Mouse (Mus musculus): ENCODE measurements around the gene Rasal1. TPM values are rescaled to one million over a fixed set of nuclear protein-coding genes. Genes with fewer than 3 reads are reported as not detected.

Gene Rasal1
- total RNA-seq, 1 experiment from 2014 or later: 19.6 TPM

- no peak for DNase-seq
Measured at GRCm38 (mm10) chr5:120696057-120696743, 47.6 kb downstream of the Rasal1 start.

GRCm38 (mm10) chr5:120696865-120697264 is 48.3 kb downstream of the Rasal1 start:
- no peak for DNase-seq

- DNase-seq: no peak
Measured at GRCm38 (mm10) chr5:120698181-120698580, 49.6 kb downstream of the Rasal1 start.

DNA sequence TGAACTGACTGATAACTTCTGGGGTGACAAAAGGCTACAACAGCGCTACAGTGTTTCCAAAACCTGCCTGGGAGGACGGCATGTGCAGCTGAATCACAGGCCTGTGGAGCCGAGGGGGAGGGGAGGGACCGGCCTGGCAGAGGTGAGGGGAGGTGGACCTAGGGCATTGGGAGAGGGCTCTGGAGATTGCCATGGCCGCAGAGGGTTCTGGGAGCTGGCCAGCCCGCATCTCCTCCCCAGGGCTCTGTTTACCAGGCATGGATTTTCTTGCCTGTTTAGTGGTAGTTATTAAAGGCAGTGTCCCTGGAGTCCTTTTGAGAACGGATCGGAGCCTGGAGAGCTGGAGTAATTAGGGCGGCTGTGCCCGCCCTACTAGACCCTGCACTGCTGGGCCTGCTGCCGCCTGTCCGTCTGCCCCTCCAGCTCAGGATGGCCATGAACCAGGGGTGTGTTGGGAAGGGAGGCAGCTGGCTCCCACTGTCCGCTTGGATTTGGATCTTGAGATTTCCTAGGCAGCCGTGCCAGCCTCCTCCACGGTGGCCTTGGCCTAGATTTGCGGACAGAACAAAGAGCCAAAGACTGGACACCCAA is 50.3 kb downstream of the Rasal1 start:
- DNase-seq: peak; percentile 73

DNA sequence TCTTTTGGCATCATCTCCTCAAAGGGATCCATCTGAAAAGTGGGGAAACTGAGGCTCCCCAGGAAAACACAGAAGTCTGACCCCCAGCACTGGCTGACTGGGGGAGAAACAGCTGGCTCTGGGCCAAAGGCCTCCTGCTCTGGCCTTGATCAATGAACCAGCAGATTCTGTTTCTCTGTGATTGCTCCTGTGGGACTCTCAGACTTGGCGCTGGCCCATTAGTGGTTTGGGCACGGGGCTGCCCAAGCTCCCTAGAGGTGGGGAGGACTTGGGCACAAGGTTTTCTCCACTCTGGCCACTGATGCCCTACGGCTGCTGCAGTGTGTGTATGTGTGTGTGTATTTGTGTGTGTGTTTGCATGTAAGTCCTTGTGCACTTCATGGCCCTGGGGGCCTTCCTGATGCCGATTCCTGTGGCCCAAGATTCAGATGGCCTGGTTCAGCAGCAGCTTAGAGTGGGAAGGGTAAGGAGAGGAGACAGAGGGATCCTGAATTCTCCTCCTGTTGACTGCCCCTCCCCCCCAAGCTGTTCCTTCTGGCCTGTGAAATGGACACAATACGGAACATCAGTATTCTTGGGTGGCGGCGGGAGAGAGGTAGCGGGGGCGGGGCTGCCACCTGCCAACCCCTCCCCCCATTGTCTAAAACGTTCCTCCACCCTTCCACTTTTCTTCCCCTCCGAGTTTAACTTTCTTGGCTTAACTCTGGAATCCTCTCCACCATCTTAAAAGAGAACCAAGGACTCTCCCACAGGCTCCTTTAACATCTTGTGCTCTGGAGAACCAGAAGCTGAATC is 52.6 kb downstream of the Rasal1 start:
- no peak for DNase-seq

- no peak for DNase-seq
Measured at GRCm38 (mm10) chr5:120702421-120702820, 53.8 kb downstream of the Rasal1 start.

- DNase-seq: no peak
Measured at GRCm38 (mm10) chr5:120702969-120703368, 54.4 kb downstream of the Rasal1 start.

- DNase-seq: no peak
Measured at GRCm38 (mm10) chr5:120703660-120704059, 55.0 kb downstream of the Rasal1 start.

DNA sequence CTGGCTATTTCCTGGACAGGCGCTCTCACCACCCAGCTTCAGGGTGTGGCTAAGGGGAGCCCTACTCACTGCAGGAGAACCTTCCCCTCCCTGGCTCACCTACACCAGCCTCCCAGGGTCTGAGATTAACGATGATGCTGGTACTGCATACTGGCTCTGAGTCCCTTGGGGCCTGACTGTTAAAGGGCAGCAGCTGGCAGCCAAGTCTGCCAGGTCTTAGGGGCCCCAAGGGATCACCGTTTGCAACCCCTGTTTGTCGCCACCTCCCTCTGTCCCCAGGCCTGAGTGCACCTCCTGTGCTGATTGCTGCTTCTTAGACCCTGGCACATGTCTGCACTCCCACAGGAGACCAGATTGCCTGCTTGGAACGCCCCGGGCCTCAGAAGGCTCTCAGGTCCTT is 55.8 kb downstream of the Rasal1 start:
- no peak for DNase-seq

DNA sequence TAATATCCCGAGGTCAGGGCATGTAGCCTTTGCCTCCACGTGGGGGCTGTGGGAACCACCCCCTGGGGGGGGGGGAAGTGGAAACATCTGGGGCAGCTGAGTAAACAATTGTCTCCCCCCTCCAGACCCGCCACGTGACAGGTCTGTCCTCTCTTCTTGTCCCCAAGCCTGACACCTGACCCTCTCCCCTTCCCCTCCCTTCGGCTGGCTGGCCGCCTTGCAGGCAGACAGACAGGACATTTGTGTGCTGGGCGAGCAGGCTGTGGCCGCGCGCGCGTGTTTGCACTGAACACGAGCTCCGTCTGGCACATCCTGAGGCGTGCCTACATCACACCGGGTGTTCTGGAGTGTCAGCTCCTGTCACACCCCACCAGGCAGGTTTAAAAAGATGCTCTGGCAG is 57.9 kb downstream of the Rasal1 start:
- no peak for DNase-seq

DNA sequence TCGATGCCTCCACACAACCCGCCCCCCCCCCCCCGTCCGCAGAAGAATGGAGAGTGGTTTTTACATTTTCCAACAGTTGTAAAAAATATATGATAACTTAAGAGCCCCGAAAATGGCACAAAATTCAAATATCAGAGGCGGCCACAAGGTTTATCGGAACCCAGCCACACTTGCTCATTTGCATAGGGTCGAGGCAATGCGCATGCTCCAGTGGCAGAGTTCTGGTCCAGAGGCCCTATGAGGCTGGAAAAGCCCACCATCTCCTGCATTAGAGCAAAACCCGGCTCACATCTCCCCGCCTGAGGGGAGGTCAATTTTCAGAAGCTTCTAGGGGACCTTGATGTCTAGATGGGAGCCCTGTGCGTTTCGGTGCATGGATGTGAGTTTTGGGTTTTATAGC is 58.4 kb downstream of the Rasal1 start:
- no peak for DNase-seq

DNA sequence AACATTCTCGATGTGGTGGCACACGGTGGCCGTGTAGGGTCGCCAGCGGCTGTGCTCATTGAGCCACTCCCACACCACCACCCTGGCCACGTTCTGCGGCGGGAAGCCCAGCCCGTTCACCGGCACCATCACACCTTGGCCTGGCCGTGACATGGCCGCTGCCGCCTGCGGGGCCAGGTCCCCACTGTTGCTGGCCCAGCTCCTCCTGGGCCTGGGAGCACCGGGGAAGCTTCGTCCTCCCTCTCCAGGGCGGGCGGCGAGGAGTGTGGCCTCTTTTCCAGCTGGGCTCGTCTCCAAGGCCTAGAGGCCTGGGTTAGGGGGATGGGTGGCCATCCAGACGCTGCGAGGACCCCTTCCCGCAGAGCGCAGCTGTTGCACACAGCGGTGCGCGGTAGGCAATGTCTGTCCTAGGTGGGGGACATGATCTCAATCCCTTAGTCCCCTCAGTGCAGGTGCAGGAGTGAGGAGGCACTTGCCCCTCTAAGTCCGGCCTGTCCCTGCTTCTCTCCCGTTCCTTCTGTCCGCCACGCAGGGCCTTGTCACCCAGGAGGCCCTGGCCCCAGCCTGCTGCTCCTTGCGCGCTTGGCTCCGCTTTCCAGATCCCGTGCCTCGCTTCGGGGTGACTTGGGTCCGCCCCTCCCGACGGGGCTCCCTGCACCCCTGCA is 61.7 kb downstream of the Rasal1 start:
- peak; percentile 43 for DNase-seq

- no peak for DNase-seq
Measured at GRCm38 (mm10) chr5:120710826-120711248, 62.2 kb downstream of the Rasal1 start.

GRCm38 (mm10) chr5:120711416-120711815 is 62.8 kb downstream of the Rasal1 start:
- DNase-seq: peak; percentile 80

GRCm38 (mm10) chr5:120711827-120712226 is 63.2 kb downstream of the Rasal1 start, which contains the start of gene Dtx1:
Dtx1 (minus strand) TSS chr5:120711927.
- DNase-seq: no peak

GRCm38 (mm10) chr5:120712721-120713120 is 64.1 kb downstream of the Rasal1 start:
- DNase-seq: no peak

DNA sequence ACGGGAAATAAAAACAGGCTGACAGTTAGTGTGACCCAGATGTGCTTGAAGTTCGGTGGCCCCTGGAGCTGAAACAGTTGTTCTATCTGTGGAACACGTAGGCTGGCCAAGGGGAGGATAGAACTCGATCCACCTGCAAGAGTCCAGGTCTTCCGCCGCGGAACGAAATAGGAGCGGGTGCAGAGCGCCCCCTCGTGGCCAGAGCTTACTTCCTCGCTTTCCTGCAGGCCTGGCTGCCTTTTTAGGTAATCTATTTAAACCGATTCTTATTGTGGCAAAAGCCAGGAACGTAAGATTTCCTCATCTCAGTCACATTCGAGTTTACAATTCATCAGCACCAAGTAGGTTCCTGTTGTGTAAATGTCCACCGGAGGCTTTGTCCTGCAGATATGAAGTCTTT is 65.7 kb downstream of the Rasal1 start:
- peak; percentile 86 for DNase-seq

DNA sequence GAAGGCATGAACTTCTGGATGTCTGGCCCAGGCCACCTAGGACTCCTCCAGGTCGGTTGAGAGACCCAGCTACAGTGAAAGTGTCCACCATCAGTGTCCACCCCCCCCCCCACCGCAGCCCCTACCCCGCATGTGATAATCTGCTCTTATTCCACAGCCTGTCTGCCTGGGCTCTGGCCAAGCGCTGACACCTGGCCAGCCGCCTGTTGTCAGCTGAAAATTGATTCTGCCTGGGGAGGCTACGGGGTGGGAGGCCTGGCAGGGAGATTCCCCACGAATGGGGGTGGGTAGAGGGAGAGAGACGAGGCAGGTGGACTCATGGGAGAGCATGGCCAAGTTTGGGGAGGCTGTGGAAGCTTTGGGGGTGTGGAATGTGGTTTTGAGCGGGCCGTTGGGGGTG is 68.5 kb downstream of the Rasal1 start:
- DNase-seq: no peak

DNA sequence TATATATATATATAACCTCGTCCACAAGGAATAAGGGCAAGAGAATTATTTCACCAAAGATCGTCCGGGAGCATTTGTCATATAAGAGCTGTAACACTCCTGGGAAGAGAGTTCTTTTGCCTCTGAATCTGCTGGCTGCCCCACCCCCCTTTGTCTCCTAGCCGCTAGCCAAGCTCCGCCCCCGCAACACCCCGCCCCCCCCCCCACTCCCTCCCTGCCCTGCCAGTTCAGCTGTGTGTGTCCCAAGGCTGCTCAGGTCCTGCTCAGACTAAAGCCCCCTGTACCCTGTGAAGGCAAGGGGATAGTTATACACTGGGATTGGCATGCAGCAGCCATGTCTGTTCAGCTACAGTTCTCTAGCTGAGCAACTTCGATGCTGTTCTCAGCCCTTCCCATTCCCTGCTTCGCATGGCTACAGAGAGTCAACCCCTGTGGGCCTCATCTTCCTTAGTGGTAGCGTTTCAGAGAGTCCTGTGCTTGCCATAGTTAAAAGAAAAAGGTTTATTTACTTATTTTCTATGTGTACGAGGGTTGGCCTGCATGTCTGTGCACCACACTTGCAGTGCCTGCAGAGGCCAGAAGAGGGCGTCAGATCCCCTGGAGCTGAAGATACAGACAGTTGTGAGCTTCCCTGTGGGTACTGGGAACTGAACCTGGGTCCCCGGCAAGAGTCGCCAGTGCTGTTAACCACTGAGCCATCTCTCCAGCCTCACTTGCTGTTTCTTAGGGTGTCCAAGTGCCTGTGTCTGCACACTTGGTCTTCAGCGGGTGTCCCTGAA is 70.2 kb downstream of the Rasal1 start:
- no peak for DNase-seq

DNA sequence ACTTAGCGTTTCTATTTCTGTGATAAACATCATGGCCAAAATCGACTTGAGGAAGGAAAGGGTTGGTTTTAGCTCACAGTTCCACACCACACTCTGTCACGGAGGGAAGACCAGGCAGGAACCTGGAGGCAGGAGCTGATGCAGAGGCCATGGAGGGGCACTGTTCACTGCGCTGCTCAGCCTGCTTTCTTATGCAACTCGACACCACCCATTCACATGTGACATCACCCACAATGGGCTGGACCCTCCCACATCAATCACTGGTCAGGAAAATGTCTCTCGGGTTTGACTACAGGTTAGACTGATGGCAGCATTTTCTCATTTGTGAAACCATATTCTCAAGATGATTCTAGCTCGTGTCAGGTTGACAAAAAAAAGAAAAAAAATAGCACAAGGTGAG is 72.4 kb downstream of the Rasal1 start:
- no peak for DNase-seq

DNA sequence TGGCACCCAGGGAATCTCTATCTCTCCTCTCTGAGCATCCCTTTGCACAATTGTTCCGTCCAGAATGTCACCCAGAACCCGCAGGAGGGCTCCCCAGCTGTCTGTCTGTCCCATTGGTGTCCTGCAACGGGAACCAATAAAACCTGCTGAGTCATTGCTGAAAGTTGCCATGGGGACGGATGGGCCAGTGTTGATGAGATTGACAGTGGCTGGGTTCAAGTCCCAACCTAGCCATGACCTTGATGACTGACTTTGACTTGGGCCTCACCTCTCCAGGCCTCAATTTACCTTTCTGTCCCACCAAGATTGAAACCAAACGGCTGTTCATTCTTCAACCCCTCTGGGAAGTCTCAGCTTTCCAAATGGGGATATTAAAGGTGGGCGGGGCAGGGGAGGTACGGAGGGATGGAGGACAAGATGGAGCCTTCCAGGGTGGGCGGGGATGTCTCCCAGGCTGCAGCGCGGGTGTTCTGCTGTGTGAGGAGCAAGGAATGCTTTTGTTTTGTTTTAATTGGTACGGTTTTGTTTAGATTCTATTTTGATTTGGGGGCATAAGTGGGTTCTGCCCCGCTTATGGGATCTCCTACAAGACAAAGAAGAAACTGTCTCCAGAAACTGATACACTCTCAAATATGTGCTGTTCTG is 77.3 kb downstream of the Rasal1 start:
- DNase-seq: no peak

Measured in adrenal gland, postnatal 25 days (tissue).